Mouse (Mus musculus): ENCODE measurements at regions not wholly inside any gene's neighbourhood (a gene's known extent, or its start where the extent isn't known, plus 50 kb on each side); places are given as distances from the start of the nearest gene placed in this dataset.

- no peak for DNase-seq
Measured at GRCm38 (mm10) chr8:93691375-93691774, 118.4 kb upstream of the Gnao1 start.

DNA sequence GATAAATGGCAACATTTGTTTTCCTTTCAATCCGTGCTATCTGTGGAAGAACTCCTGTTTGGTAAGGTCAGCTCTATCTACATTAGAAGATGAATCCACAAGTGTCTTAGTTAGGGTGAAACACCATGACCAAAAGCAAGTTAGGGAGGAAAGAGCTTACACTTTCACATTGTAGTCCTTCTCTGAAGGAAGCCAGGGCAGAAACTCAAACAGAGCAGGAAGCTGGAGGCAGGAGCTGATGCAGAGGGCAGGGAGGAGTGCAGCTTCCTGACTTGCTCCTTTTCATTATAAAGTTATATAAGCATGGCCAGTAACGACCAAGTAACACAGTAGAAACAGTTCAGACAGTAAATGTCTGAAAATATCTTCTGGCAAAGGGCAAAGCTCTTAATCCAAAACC is 117.9 kb upstream of the Gnao1 start:
- no peak for DNase-seq

DNA sequence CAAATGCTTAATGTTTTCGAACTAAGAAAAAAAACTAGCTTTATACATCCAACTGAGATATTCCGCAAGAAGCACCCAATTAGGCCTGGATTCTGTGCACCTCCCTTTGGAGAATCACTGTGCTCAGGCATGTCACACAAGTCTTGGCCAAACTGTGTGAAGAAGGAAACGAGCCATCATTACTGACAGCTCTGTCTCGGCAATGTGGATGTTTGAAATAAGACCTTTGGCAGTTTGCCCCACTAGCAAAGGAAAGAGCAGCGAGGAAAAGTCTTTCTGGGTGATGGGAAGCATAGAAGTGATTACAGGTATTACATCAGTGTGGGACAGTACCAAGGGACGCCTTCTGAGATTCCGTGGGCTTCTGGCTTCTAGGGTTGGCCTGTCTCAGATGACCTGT is 112.6 kb upstream of the Gnao1 start:
- DNase-seq = no peak

- no peak for DNase-seq
Measured at GRCm38 (mm10) chr8:93698508-93698907, 111.3 kb upstream of the Gnao1 start.

GRCm38 (mm10) chr8:93701391-93701790 is 108.4 kb upstream of the Gnao1 start:
- no peak for DNase-seq

DNA sequence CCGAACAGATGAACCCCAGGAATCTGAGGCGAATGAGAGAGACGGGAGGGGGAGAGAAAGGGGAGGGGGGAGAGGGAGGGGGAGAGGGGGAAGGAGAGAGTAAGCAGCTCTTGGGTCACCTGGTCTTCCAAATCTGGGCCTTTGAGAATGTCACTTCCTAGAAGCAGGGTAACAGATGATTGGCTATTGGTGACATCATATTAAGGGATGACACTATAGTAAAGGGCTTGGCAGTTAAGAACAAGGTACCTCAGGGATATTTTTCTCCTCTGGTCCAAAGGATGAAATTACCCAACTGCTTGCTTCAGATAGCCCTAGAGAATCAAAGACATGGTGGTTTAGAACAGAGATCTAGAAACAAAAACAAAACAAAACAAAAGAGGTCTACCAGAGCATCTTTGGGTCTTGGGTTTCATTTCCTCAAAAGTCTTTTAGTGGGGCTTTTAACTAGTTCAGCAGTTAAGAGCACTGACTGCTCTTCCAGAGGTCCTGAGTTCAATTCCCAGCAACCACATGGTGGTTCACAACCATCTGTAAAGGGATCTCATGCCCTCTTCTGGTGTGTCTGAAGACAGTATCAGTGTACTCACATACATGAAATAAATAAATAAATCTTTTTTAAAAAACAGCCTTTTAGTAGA is 97.6 kb upstream of the Gnao1 start:
- no peak for DNase-seq

GRCm38 (mm10) chr8:93713221-93713620 is 96.5 kb upstream of the Gnao1 start:
- DNase-seq = no peak

- DNase-seq = no peak
Measured at GRCm38 (mm10) chr8:93724896-93725489, 84.8 kb upstream of the Gnao1 start.

DNA sequence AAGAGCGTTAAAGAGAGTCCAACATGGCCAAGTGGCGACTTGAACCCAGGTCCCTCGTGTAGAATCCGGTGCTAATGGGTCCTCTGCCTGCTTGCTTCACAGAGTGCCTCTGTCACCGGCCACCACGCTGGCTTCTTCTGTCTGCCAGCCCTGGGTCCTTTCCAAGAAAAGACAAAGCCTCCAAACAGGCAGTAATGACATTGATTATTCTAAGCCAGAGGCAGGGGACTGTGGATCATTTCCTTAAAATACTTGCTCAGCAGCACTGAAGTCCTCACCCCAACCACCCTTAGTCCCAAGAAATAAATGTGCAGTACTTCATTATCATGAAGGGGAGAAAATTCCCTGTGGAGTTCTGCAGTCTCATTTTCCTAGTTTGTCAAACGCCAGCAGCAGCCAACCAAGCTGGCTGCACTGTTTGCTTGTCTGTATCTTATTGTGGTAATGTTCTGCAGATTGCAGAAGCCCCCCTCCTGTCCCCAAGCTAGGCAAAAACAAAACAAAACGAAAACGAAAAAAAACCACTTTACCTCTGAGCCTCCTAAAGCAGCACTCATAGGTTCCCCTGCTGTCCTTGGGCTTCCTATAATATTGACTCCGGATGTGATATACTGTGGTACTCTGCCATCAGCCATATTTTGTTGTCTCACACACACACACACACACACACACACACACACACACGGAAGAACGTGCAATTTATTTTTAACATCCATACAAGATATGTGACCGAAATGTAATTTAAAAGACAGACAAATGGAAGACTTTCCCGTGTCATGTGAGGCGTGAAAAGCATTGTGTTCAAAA is 80.4 kb upstream of the Gnao1 start:
- DNase-seq = no peak

DNA sequence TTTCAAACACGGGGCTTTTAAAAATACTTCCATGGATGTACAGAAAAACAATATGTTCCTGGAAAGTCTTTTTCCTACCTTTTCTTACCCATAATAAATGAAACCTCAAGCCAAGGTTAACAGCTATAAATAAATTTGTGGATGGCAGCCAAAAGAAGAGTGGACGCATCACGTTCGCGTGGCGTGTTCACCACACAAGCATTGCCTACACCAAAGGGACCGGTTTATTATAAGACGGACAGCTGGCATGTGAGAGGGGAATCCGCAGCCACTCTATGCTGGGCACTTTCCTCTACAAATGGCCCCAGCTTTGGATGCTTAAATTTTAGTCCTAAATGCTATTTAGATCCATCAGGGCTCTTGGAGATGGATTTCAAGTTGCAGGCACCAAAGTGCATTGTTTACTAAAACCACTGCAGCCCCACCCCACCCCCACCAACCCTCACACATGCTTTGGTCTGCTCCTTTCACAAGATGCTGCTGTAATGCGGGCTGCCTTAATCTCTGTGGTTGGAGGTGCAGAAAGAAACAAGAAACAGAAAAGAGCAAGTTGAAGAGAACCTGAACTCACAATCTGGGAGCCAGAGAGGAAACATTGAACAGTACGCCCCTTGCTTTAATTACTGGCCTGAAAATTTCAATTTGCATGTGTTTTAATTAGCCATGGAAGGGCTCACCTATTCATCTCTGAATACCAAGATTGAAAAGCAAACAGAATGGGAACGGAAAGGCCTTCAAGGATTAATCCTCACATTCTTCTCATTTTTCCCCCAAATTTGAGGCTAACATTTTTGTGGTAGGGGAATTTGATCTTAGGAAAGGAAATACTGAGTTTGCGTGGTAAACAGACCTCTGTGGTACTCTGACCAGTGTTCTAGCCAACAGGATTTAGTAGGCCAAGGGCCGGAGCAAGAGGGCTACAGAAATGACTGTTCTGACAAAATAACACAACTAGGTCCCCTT is 78.7 kb upstream of the Gnao1 start:
- DNase-seq = no peak

GRCm38 (mm10) chr8:93734818-93735217 is 74.9 kb upstream of the Gnao1 start:
- DNase-seq = no peak

- DNase-seq = no peak
Measured at GRCm38 (mm10) chr8:93740281-93740680, 69.5 kb upstream of the Gnao1 start.

- no peak for DNase-seq
Measured at GRCm38 (mm10) chr8:93748720-93749119, 61.0 kb upstream of the Gnao1 start.

DNA sequence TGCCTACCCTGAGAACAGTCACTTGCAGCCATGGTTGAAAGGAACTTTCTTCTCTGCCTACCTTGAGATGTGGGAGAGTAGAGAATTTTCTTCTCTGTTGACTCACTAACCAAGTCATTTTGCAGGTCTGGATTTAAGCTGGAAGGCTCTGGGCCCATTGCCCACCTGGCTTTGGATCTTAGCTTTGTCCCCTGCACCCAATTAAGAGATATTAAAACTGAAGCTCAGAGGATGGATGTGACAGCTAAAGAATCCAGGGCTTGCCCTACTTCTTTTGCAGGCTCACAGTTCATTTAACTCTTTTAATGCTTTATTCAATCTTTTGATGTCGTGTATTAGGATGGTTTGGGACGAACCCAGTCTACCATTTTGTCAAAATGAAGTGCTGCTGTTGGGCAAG is 58.8 kb upstream of the Gnao1 start:
- no peak for DNase-seq

DNA sequence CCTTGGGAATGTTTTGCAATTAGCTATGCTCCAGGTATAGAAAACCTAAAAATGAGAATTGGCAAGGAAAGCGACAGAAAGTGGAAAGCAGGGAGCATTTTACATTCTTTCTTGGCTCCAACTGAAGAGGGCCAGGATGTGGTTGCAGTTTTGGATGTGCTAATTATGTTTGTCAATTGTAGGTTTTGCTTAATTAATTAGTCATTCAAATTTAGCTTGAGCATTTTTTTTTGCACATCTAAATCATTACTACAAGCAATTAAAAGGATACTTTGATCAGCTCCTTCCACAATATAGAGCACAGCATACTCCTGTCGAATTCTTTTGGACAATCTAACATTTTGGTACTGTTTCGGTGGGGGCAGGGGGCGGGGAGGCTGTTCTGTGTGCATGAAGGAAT is 53.8 kb upstream of the Gnao1 start:
- DNase-seq = no peak
